Mouse (Mus musculus): ENCODE measurements around the gene Rab42. TPM values are rescaled to one million over a fixed set of nuclear protein-coding genes. Genes with fewer than 3 reads are reported as not detected.
"Not testable (repeated sequence)": the region's sequence is repeated elsewhere in the genome, so short reads cannot be mapped to it uniquely, and the experiment has no call there.

Gene Rab42
- total RNA-seq, 4 experiments from 2014 or later, result 2.6 to 5.1 (median 3.9) TPM

- DNase-seq, result no peak
Observed at GRCm38 (mm10) chr4:132311209-132311608, 8.0 kb upstream of the Rab42 start.

GRCm38 (mm10) chr4:132309849-132310472 lies 6.8 kb upstream of the Rab42 start:
- no peak for DNase-seq

- DNase-seq, result no peak
Observed at GRCm38 (mm10) chr4:132309140-132309848, 6.1 kb upstream of the Rab42 start.

- DNase-seq, result peak; percentile 88
Observed at GRCm38 (mm10) chr4:132308437-132309139, 5.4 kb upstream of the Rab42 start.

- no peak for DNase-seq
Observed at GRCm38 (mm10) chr4:132306004-132306403, 2.8 kb upstream of the Rab42 start.

- no peak for DNase-seq
Observed at GRCm38 (mm10) chr4:132305276-132305675, 2.1 kb upstream of the Rab42 start.

- not testable (repeated sequence) for DNase-seq
Observed at GRCm38 (mm10) chr4:132303484-132303883, 299 bp upstream of the Rab42 start.

GRCm38 (mm10) chr4:132301965-132302938 lies 933 bp downstream of the Rab42 start:
- no peak for DNase-seq

- no peak for DNase-seq
Observed at GRCm38 (mm10) chr4:132301486-132301885, 1.7 kb downstream of the Rab42 start.

GRCm38 (mm10) chr4:132299849-132300248 lies 3.3 kb downstream of the Rab42 start:
- no peak for DNase-seq

GRCm38 (mm10) chr4:132295696-132296390 lies 7.3 kb downstream of the Rab42 start:
- no peak for DNase-seq

GRCm38 (mm10) chr4:132293682-132294240 lies 9.4 kb downstream of the Rab42 start:
- no peak for DNase-seq

GRCm38 (mm10) chr4:132292988-132293387 lies 10.2 kb downstream of the Rab42 start:
- no peak for DNase-seq

- no peak for DNase-seq
Observed at GRCm38 (mm10) chr4:132291624-132292335, 11.4 kb downstream of the Rab42 start.

- DNase-seq, result no peak
Observed at GRCm38 (mm10) chr4:132291056-132291455, 12.1 kb downstream of the Rab42 start.

- not testable (repeated sequence) for DNase-seq
Observed at GRCm38 (mm10) chr4:132288840-132289239, 14.3 kb downstream of the Rab42 start.

GRCm38 (mm10) chr4:132275949-132276348 lies 27.2 kb downstream of the Rab42 start:
- DNase-seq, result no peak

GRCm38 (mm10) chr4:132274156-132274862 lies 28.9 kb downstream of the Rab42 start, which contains the start of gene Taf12:
TSS of gene Taf12 (plus strand) at chr4:132274375.
- DNase-seq, result peak; percentile 88

GRCm38 (mm10) chr4:132273166-132273565 lies 30.0 kb downstream of the Rab42 start:
- DNase-seq, result no peak

All from adrenal gland, adult 8-10 months (tissue).